Mouse (Mus musculus): Measurements from ENCODE around the gene Nav2. TPM values are rescaled to one million over a fixed set of nuclear protein-coding genes. Genes with fewer than 3 reads are reported as not detected.
A peak's percentile ranks its signal among the peaks of the same experiment; 100 is the strongest.

The Nav2 gene
- polyA plus RNA-seq, 1 experiment, result 21.9 TPM

DNA sequence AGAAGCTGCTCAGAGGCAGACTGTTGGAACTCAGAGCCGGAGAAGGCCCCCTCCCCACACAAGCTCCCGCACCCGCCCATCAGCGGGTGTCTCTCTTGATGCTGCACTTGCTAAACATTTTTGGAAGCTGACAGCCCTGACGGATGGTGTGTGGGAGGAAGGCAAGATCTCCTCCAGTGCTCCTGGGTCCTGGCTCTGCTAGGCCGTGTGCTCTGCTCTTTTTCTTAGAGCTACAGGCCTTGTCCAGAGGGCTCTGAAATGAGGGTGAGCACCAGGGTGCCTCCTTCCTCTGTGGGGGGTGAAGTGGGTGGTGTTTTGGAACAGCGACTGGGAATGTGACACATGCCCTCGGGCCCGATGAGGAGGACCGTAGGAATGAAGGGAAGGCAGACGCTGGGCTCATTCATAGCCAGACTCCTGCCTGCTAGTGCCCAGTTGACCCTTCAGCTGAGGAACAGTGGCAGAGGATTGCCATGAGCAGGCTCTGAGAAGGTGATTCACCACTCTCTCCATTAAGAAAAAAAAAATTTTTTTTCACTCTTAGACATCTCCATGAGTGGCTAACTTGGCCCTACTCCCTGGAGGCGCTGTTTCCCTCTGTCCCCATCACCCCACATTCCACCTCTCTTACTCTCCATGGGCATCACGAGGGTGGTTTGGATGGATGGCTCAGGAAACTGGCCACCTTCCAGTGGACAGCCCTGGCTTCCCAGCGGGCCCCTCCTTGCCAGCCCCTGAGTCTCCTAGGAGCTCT is 340.0 kb downstream of the Nav2 start:
- no peak overlapping the region for H3ac ChIP-seq (ENCODE audit: control insufficient read depth, insufficient read length)
- no peaks in the 10 kb centered on the region for H3K36me3 ChIP-seq (ENCODE audit: control insufficient read depth, insufficient read depth)
- no peaks in the 10 kb centered on the region for H3K79me2 ChIP-seq (ENCODE audit: control insufficient read depth, insufficient read depth)
- peak overlapping the region; percentile 34 for H3K4me3 ChIP-seq
- H3K27me3 ChIP-seq (ENCODE audit: control insufficient read depth, insufficient read depth, insufficient read length), result no peaks in the 10 kb centered on the region
- peak overlapping the region; percentile 97 for H3K4me2 ChIP-seq (ENCODE audit: low read depth)
- TF ChIP-seq POLR2A (IDR thresholded peaks at IDR 0.05; ENCODE audit: insufficient read length, low read depth) (no peak), REST (IDR thresholded peaks at IDR 0.05; ENCODE audit: insufficient read depth, insufficient read length) (no peak), POLR2AphosphoS2 (IDR thresholded peaks at IDR 0.05; ENCODE audit: insufficient read length, low read depth) (no peak), MAX (IDR thresholded peaks at IDR 0.05; ENCODE audit: low read depth) (no peak), TCF3 (IDR thresholded peaks at IDR 0.05; ENCODE audit: insufficient read length, low read depth) (no peak), MYOG (IDR thresholded peaks at IDR 0.05; ENCODE audit: control insufficient read depth in 1 of 3, insufficient read depth in 1 of 3, insufficient read length in 2 of 3, low read depth in 2 of 3) (no peak), TCF12 (IDR thresholded peaks at IDR 0.05; ENCODE audit: insufficient read depth, poor library complexity, severe bottlenecking) (no peak), E2F4 (IDR thresholded peaks at IDR 0.05; ENCODE audit: insufficient read depth) (no peak), CEBPB (IDR thresholded peaks at IDR 0.05; ENCODE audit: insufficient read depth, poor library complexity, severe bottlenecking) (no peak), SRF (IDR thresholded peaks at IDR 0.05; ENCODE audit: control insufficient read depth, insufficient read length, low read depth) (no peak), USF1 (IDR thresholded peaks at IDR 0.05; ENCODE audit: low read depth) (no peak), MYOD1 (IDR thresholded peaks at IDR 0.05; ENCODE audit: control insufficient read depth in 1 of 3, insufficient read length in 2 of 3, low read depth in 2 of 3) (no peak)

DNA sequence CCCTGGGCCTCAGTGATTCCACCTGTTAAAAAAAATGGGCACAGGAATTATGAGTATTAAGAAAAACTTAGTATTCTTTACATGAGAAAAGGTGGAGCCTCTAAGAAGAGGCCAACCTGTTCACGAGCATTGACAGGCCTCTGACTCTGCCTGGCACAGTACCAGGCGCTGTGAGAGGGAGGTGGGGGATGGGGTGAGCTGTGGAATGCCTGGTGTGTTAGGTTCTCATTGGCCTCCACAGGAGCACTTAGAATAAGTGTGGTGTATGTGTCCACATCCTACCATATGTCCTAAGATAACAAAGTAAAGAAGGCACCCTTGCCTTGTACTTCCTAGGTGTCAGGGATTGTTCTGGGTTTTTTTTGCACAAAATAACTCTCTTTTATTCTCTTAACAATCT is 340.9 kb downstream of the Nav2 start:
- no peak overlapping the region for H3K4me3 ChIP-seq
- TF ChIP-seq MAX (IDR thresholded peaks at IDR 0.05; ENCODE audit: low read depth) (no peak), CEBPB (IDR thresholded peaks at IDR 0.05; ENCODE audit: insufficient read depth, poor library complexity, severe bottlenecking) (no peak), SRF (IDR thresholded peaks at IDR 0.05; ENCODE audit: control insufficient read depth, insufficient read length, low read depth) (no peak), REST (IDR thresholded peaks at IDR 0.05; ENCODE audit: insufficient read depth, insufficient read length) (no peak), USF1 (IDR thresholded peaks at IDR 0.05; ENCODE audit: low read depth) (no peak), POLR2AphosphoS2 (IDR thresholded peaks at IDR 0.05; ENCODE audit: insufficient read length, low read depth) (no peak), MYOG (IDR thresholded peaks at IDR 0.05; ENCODE audit: control insufficient read depth in 1 of 3, insufficient read depth in 1 of 3, insufficient read length in 2 of 3, low read depth in 2 of 3) (no peak), TCF12 (IDR thresholded peaks at IDR 0.05; ENCODE audit: insufficient read depth, poor library complexity, severe bottlenecking) (no peak), MYOD1 (IDR thresholded peaks at IDR 0.05; ENCODE audit: control insufficient read depth in 1 of 3, insufficient read length in 2 of 3, low read depth in 2 of 3) (no peak), POLR2A (IDR thresholded peaks at IDR 0.05; ENCODE audit: insufficient read length, low read depth) (no peak), E2F4 (IDR thresholded peaks at IDR 0.05; ENCODE audit: insufficient read depth) (no peak), TCF3 (IDR thresholded peaks at IDR 0.05; ENCODE audit: insufficient read length, low read depth) (no peak)
- H3K36me3 ChIP-seq (ENCODE audit: control insufficient read depth, insufficient read depth), result no peaks in the 10 kb centered on the region
- no peaks in the 10 kb centered on the region for H3K79me2 ChIP-seq (ENCODE audit: control insufficient read depth, insufficient read depth)
- H3ac ChIP-seq (ENCODE audit: control insufficient read depth, insufficient read length), result no peak overlapping the region
- H3K27me3 ChIP-seq (ENCODE audit: control insufficient read depth, insufficient read depth, insufficient read length), result no peaks in the 10 kb centered on the region
- peak overlapping the region; percentile 97 for H3K4me2 ChIP-seq (ENCODE audit: low read depth)

DNA sequence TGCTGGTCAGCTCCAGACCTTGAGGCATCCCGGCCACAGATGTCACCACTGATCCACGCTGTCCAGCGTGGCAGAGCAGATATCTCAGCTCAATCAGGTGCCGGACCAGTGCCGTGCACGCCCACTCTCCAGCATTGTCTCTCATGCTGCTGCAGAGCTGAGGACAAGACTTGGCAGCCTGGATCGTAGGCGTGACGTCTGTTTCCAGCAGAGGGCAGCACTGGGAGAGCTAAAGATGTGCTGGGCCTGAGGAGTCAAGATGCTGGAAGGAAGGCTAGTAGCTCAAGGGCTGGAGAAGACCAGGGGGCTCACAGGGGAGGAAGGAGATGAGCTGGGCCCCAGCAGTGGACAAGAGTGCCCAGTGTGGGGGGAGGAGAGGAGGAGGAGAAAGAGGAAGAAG is 341.5 kb downstream of the Nav2 start:
- H3K79me2 ChIP-seq (ENCODE audit: control insufficient read depth, insufficient read depth), result no peaks in the 10 kb centered on the region
- no peak overlapping the region for H3K4me3 ChIP-seq
- H3K27me3 ChIP-seq (ENCODE audit: control insufficient read depth, insufficient read depth, insufficient read length), result no peaks in the 10 kb centered on the region
- H3K36me3 ChIP-seq (ENCODE audit: control insufficient read depth, insufficient read depth), result no peaks in the 10 kb centered on the region
- no peak overlapping the region for H3ac ChIP-seq (ENCODE audit: control insufficient read depth, insufficient read length)
- H3K4me2 ChIP-seq (ENCODE audit: low read depth), result no peak overlapping the region
- TF ChIP-seq TCF12 (IDR thresholded peaks at IDR 0.05; ENCODE audit: insufficient read depth, poor library complexity, severe bottlenecking), result no peak
- TF ChIP-seq MAX (IDR thresholded peaks at IDR 0.05; ENCODE audit: low read depth), result no peak
- no peak for TF ChIP-seq REST (IDR thresholded peaks at IDR 0.05; ENCODE audit: insufficient read depth, insufficient read length)
- TF ChIP-seq TCF3 (IDR thresholded peaks at IDR 0.05; ENCODE audit: insufficient read length, low read depth), result no peak
- no peak for TF ChIP-seq CEBPB (IDR thresholded peaks at IDR 0.05; ENCODE audit: insufficient read depth, poor library complexity, severe bottlenecking)
- TF ChIP-seq MYOG (IDR thresholded peaks at IDR 0.05; ENCODE audit: control insufficient read depth in 1 of 3, insufficient read depth in 1 of 3, insufficient read length in 2 of 3, low read depth in 2 of 3), result peak in 1 of 3 experiments; percentile 2
- TF ChIP-seq SRF (IDR thresholded peaks at IDR 0.05; ENCODE audit: control insufficient read depth, insufficient read length, low read depth), result no peak
- peak in 1 of 3 experiments; percentile 51 for TF ChIP-seq MYOD1 (IDR thresholded peaks at IDR 0.05; ENCODE audit: control insufficient read depth in 1 of 3, insufficient read length in 2 of 3, low read depth in 2 of 3)
- TF ChIP-seq USF1 (IDR thresholded peaks at IDR 0.05; ENCODE audit: low read depth), result no peak

DNA sequence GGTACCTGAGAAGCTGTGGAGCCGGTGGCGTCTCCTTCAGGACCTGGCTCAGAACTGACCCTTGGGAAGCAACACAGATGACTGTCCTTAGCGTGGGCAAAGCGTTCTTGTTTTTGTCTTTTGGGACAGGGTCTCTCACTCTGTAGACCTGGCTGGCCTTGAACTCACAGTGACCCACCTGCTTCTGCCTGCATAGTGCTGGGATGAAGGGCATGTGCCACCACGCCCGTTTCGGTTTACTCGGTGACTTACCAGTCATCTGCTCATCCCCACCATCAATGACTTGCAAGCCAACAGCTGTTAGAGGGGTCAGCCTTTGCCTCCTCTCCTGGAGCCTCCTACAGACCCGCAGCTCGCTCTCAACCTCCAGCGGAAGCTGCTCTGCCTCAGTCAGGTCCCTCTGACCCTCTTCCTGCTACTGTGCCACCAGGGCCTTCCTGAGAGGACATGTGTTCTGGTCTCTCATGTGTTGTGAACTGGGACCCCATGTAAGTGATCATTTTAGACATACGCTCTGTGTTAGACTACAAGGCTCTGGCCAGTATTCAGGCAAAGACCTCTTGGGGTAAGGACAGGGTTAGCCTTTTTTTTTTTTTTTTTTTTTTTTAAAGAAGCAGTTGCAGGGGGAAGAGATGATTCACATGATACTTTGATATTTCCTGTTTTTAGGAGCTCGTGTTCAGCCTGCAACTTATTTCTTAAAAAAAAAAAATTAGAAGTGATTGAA is 342.2 kb downstream of the Nav2 start:
- no peak overlapping the region for H3K4me2 ChIP-seq (ENCODE audit: low read depth)
- no peaks in the 10 kb centered on the region for H3K27me3 ChIP-seq (ENCODE audit: control insufficient read depth, insufficient read depth, insufficient read length)
- H3K36me3 ChIP-seq (ENCODE audit: control insufficient read depth, insufficient read depth), result no peaks in the 10 kb centered on the region
- no peaks in the 10 kb centered on the region for H3K79me2 ChIP-seq (ENCODE audit: control insufficient read depth, insufficient read depth)
- no peak overlapping the region for H3K4me3 ChIP-seq
- no peak for TF ChIP-seq POLR2AphosphoS2 (IDR thresholded peaks at IDR 0.05; ENCODE audit: insufficient read length, low read depth)
- no peak for TF ChIP-seq TCF12 (IDR thresholded peaks at IDR 0.05; ENCODE audit: insufficient read depth, poor library complexity, severe bottlenecking)
- TF ChIP-seq MAX (IDR thresholded peaks at IDR 0.05; ENCODE audit: low read depth), result no peak
- no peak for TF ChIP-seq CEBPB (IDR thresholded peaks at IDR 0.05; ENCODE audit: insufficient read depth, poor library complexity, severe bottlenecking)
- no peak for TF ChIP-seq TCF3 (IDR thresholded peaks at IDR 0.05; ENCODE audit: insufficient read length, low read depth)
- TF ChIP-seq MYOD1 (IDR thresholded peaks at IDR 0.05; ENCODE audit: control insufficient read depth in 1 of 3, insufficient read length in 2 of 3, low read depth in 2 of 3), result peak in 1 of 3 experiments; percentile 34
- no peak for TF ChIP-seq E2F4 (IDR thresholded peaks at IDR 0.05; ENCODE audit: insufficient read depth)
- TF ChIP-seq REST (IDR thresholded peaks at IDR 0.05; ENCODE audit: insufficient read depth, insufficient read length), result no peak
- H3ac ChIP-seq (ENCODE audit: control insufficient read depth, insufficient read length), result no peak overlapping the region
